Mouse (Mus musculus): Measurements from ENCODE around the gene Bpifb5.

- TF ChIP-seq CTCF (IDR thresholded peaks at IDR 0.05; ENCODE audit: borderline replicate concordance, insufficient read depth, low read depth, low read length) (no peak), POLR2A (IDR thresholded peaks at IDR 0.05; ENCODE audit: borderline replicate concordance, insufficient read depth, low read length) (no peak)
These were observed at the start of gene Bpifb5 for GRCm38 (mm10) chr2:154223265-154223916.
